Mouse (Mus musculus) megakaryocyte, embryonic 14.5 days (primary cell): ENCODE data around the gene Nyap1.

Source experiments
- FLI1 ChIP-seq: IDR thresholded peaks from 2 replicates; pipeline ENCODE4 v1.6.1; 2012; ENCODE audit warnings: low read length, inconsistent platforms, mixed read lengths
- GATA1 ChIP-seq: IDR thresholded peaks from 3 replicates; pipeline ENCODE4 v1.6.1; 2012; ENCODE audit warnings: mixed read lengths, low read length, inconsistent platforms, borderline replicate concordance

- TF ChIP-seq FLI1, result no peak
- no peak for TF ChIP-seq GATA1
These were observed 9.9 kb upstream of the Nyap1 start for GRCm38 (mm10) chr5:137751221-137751887.
